Mouse (Mus musculus): ENCODE measurements around the gene Tmem52b. TPM values are rescaled to one million over a fixed set of nuclear protein-coding genes. Genes with fewer than 3 reads are reported as not detected.

The Tmem52b gene
- polyA plus RNA-seq, 1 experiment from 2014 or later = 0.11 TPM

DNA sequence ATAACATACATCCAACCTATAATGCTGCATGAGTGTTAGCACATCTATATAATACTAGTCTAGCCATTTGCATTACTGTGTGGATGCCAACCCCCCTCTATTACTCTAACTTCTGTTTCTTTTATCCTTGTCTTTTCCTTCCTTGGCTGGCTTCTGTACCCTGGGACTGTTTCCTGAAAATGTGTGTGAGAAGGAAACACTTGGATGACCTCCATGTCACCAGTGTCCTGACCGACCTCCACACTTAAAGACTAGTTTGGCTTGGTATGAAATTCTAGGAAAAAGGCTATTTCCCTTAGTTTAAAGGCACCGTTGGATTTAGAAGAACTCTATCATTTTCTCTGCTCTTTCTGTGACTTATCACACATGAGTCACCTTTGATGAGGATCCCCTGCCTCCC is 15.1 kb downstream of the Tmem52b start:
- ATAC-seq (ENCODE audit: low FRiP score, low TSS enrichment) = no peak
- 86% methylated on average over 2 of the region's 2 CpGs for WGBS

DNA sequence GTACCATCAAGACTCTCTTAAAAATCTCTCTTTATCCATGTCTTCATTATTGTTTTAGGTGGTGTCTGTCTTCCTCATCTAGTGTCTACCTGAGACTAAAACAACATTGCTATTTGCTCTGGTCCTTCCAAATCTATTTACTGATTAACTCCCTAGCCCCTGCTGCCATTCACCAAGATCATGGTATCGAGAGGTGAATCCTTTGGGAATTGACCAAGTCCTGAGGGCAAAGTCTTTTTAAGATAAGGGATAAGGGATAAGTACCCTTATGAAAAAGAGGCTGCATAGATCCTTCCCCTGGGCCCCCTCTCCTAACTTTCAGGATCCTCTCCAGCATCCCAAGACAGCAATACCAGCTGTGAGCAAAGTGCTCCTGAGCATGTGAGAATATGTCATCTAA is 17.2 kb downstream of the Tmem52b start:
- ATAC-seq (ENCODE audit: low FRiP score, low TSS enrichment) (no peak), DNase-seq (ENCODE audit: low spot score) (no peak)
- Histone ChIP-seq H3K27ac (replicated peaks) (no peak overlapping the region), H3K9ac (ENCODE audit: low read length) (no peak overlapping the region), H3K36me3 (ENCODE audit: control insufficient read depth, insufficient read depth, low read length) (no peaks in the 10 kb centered on the region), H3K27me3 (ENCODE audit: control insufficient read depth, insufficient read depth, low read length) (no peaks in the 10 kb centered on the region), H3K4me1 (replicated peaks; ENCODE audit: control insufficient read depth, insufficient read depth) (no peaks in the 10 kb centered on the region), H3K4me3 (ENCODE audit: low read depth, low read length) (no peak overlapping the region), H3K4me2 (replicated peaks; ENCODE audit: low read depth) (no peak overlapping the region), H3K9me3 (ENCODE audit: control insufficient read depth, low read length) (no peaks in the 10 kb centered on the region)
- WGBS = 63% methylated on average over 1 of the region's 1 CpGs
- no peak for TF ChIP-seq EP300 (optimal IDR thresholded peaks at IDR 0.05)

More for the DNA sequence above, 15.1 kb downstream of the Tmem52b start:
- H3K27ac ChIP-seq (replicated peaks) = no peak overlapping the region
- H3K36me3 ChIP-seq (ENCODE audit: control insufficient read depth, insufficient read depth, low read length) = no peaks in the 10 kb centered on the region
- no peak for DNase-seq (ENCODE audit: low spot score)
- H3K27me3 ChIP-seq (ENCODE audit: control insufficient read depth, insufficient read depth, low read length) = no peaks in the 10 kb centered on the region
- H3K4me1 ChIP-seq (replicated peaks; ENCODE audit: control insufficient read depth, insufficient read depth) = no peaks in the 10 kb centered on the region
- no peaks in the 10 kb centered on the region for H3K9me3 ChIP-seq (ENCODE audit: control insufficient read depth, low read length)
- H3K9ac ChIP-seq (ENCODE audit: low read length) = no peak overlapping the region
- no peak overlapping the region for H3K4me3 ChIP-seq (ENCODE audit: low read depth, low read length)
- TF ChIP-seq CTCF (IDR thresholded peaks at IDR 0.05; ENCODE audit: low read depth) (no peak), EP300 (optimal IDR thresholded peaks at IDR 0.05) (no peak)
- no peak overlapping the region for H3K4me2 ChIP-seq (replicated peaks; ENCODE audit: low read depth)

DNA sequence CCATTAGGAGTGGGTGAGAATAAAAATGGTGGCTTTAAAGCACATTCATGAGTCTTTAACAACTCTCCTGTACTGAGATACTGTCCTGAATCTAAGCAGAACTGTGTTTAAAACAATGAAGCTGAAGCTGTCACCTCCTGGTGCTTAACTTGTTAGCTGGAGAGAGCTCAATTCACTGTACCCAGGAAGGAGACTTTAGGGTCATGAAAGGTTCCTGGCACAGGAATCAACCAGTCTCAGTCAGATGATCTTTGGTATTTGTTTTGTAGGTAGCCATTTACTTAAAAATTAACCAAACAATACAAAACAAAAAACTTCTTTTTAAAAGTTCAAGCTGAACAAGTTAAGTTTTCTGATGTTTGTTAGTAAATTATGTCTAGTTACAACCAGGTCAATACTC is 17.9 kb downstream of the Tmem52b start:
- Histone ChIP-seq H3K9me3 (ENCODE audit: control insufficient read depth, low read length) (no peaks in the 10 kb centered on the region), H3K4me1 (replicated peaks; ENCODE audit: control insufficient read depth, insufficient read depth) (no peaks in the 10 kb centered on the region), H3K36me3 (ENCODE audit: control insufficient read depth, insufficient read depth, low read length) (no peaks in the 10 kb centered on the region), H3K4me2 (replicated peaks; ENCODE audit: low read depth) (no peak overlapping the region), H3K27ac (replicated peaks) (no peak overlapping the region), H3K27me3 (ENCODE audit: control insufficient read depth, insufficient read depth, low read length) (no peaks in the 10 kb centered on the region), H3K9ac (ENCODE audit: low read length) (no peak overlapping the region), H3K4me3 (ENCODE audit: low read depth, low read length) (no peak overlapping the region)
- ATAC-seq (ENCODE audit: low FRiP score, low TSS enrichment) (no peak), DNase-seq (ENCODE audit: low spot score) (no peak)
- TF ChIP-seq EP300 (optimal IDR thresholded peaks at IDR 0.05) = no peak

DNA sequence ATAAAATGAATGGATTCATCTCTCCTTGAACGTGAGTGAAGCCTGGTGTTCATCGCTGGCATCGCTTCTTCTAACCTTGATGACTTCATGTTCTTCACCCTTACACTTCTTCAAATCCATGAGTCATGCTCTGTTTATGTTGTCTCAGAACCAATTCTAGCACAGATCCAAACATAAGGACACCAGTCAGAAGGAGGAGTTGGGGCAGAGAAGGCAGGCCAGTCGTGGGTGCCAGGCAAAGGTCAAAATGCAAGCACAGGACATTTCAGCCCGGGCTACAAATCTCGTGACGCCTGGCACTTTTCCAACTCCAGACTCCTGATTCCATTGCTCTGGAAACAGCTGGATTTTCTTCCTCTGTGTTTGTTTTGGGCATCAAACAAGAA is 20.2 kb downstream of the Tmem52b start:
- Histone ChIP-seq H3K9me3 (ENCODE audit: control insufficient read depth, low read length) (no peaks in the 10 kb centered on the region), H3K27ac (replicated peaks) (peak overlapping the region; percentile 77), H3K27me3 (ENCODE audit: control insufficient read depth, insufficient read depth, low read length) (no peaks in the 10 kb centered on the region), H3K4me1 (replicated peaks; ENCODE audit: control insufficient read depth, insufficient read depth) (0 out of 2 replicates have a peak, but pooled peaks cover 2% of the 10 kb centered on the region), H3K4me2 (replicated peaks; ENCODE audit: low read depth) (peak overlapping the region; percentile 85), H3K36me3 (ENCODE audit: control insufficient read depth, insufficient read depth, low read length) (no peaks in the 10 kb centered on the region), H3K4me3 (ENCODE audit: low read depth, low read length) (peak overlapping the region; percentile 89), H3K9ac (ENCODE audit: low read length) (no peak overlapping the region)
- WGBS = 23% methylated on average over 7 of the region's 7 CpGs
- ATAC-seq (ENCODE audit: low FRiP score, low TSS enrichment) = peak; percentile 80
- TF ChIP-seq EP300 (optimal IDR thresholded peaks at IDR 0.05) = no peak
- peak; percentile 41 for TF ChIP-seq CTCF (IDR thresholded peaks at IDR 0.05; ENCODE audit: low read depth)
- peak; percentile 78 for DNase-seq (ENCODE audit: low spot score)

DNA sequence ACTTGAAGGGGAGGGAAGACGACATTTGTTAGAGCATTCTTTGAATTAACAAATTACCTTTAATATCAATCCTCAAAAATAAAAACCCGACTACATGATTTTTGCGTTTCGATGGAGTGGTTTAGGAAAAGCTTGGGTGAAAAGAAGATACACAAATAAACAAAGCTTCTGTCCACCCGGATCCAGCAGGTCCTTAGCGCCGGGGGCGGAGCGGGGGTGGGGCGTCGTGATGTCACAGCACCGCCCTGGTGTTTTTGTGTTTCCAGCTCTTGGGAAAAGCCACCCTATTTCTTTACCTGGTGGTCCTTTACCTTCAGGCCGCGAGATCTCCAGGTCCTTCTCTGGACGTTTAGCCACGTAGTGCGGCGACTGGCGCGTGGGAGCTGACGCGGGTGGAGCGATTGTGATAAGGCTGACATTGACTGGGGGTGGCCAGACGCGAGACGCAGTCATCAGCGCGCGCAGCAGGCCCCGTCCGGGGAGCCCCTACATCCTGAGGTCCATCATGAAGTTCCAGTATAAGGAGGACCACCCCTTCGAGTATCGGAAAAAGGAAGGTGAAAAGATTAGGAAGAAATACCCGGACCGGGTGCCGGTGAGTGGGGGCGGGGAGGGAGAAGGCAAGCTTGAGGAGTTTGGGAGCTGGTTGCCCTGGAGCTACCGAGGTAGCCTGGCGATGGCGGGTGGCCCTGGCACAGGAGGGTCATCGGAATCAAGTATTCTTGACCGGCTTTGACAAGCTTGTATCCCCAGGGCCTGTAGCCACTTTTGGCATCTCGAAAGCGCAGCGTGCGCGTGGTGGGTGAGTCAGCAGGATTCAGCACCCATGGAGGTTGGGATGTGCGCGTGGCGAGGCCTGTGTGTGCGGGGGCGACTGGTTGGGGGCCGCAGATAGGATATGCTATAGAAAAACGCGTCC is 20.8 kb downstream of the Tmem52b start, which contains the start of gene Gabarapl1:
Gene Gabarapl1 (plus strand): TSS at position 219 of the 919 bp plus-strand sequence.
- peak; percentile 82 for DNase-seq (ENCODE audit: low spot score)
- WGBS = under 1% methylated on average over 55 of the region's 55 CpGs
- H3K27me3 ChIP-seq (ENCODE audit: control insufficient read depth, insufficient read depth, low read length) = no peaks in the 10 kb centered on the region
- peaks cover 3% of the 10 kb centered on the region for H3K36me3 ChIP-seq (ENCODE audit: control insufficient read depth, insufficient read depth, low read length)
- peak within 1 kb of the TSS; percentile 77 for H3K27ac ChIP-seq (replicated peaks)
- TF ChIP-seq EP300 (optimal IDR thresholded peaks at IDR 0.05) (no peak), CTCF (IDR thresholded peaks at IDR 0.05; ENCODE audit: low read depth) (no peak)
- 0 out of 2 replicates have a peak, but pooled peaks cover 2% of the 10 kb centered on the region for H3K4me1 ChIP-seq (replicated peaks; ENCODE audit: control insufficient read depth, insufficient read depth)
- H3K9me3 ChIP-seq (ENCODE audit: control insufficient read depth, low read length) = no peaks in the 10 kb centered on the region
- peak within 1 kb of the TSS; percentile 89 for H3K4me3 ChIP-seq (ENCODE audit: low read depth, low read length)
- H3K9ac ChIP-seq (ENCODE audit: low read length) = peak within 1 kb of the TSS; percentile 83
- ATAC-seq (ENCODE audit: low FRiP score, low TSS enrichment) = peak; percentile 87
- H3K4me2 ChIP-seq (replicated peaks; ENCODE audit: low read depth) = peak within 1 kb of the TSS; percentile 85

DNA sequence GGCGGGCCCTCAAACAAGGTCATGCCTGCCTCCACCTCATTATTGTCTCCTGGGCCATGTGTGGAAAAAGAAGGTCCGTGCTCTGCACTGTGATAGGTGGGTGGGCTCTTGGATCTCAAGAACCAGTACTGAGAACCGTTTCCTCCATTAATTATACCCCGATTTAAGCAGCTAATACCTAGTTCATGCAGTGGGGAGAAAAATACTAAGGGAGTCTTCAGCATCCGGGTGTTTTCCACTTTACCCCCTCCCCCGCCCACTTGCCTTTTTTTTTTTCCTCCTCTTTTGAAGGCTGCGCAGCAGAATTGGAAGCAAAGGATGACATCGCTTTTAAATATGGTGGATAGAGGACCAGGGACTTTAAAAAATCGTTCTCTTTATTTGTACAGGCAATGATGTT is 21.7 kb downstream of the Tmem52b start:
- no peak; the same call in 1 of the 2 replicates for ATAC-seq (ENCODE audit: low FRiP score, low TSS enrichment)
- H3K27ac ChIP-seq (replicated peaks) = peak overlapping the region; percentile 77; the same call in 1 of the 2 replicates
- H3K36me3 ChIP-seq (ENCODE audit: control insufficient read depth, insufficient read depth, low read length) = peaks cover 7% of the 10 kb centered on the region
- no peaks in the 10 kb centered on the region for H3K9me3 ChIP-seq (ENCODE audit: control insufficient read depth, low read length)
- no peak for TF ChIP-seq EP300 (optimal IDR thresholded peaks at IDR 0.05)
- no peak for TF ChIP-seq CTCF (IDR thresholded peaks at IDR 0.05; ENCODE audit: low read depth)
- peak overlapping the region; percentile 83 for H3K9ac ChIP-seq (ENCODE audit: low read length)
- WGBS = 10% methylated on average over 9 of the region's 9 CpGs
- H3K4me3 ChIP-seq (ENCODE audit: low read depth, low read length) = peak overlapping the region; percentile 89
- no peaks in the 10 kb centered on the region for H3K27me3 ChIP-seq (ENCODE audit: control insufficient read depth, insufficient read depth, low read length)
- DNase-seq (ENCODE audit: low spot score) = no peak
- H3K4me2 ChIP-seq (replicated peaks; ENCODE audit: low read depth) = peak overlapping the region; percentile 85
- 0 out of 2 replicates have a peak, but pooled peaks cover 2% of the 10 kb centered on the region for H3K4me1 ChIP-seq (replicated peaks; ENCODE audit: control insufficient read depth, insufficient read depth)

All from stomach, postnatal 0 days (tissue).